8 mouse cellular contexts compared by ENCODE assay signal in genomic region chr4:119294415-119295133, GRCm38 (mm10). TPM values are rescaled to one million over a fixed set of nuclear protein-coding genes. Genes with fewer than 3 reads are reported as not detected.
DNase-seq lines count a peak whose midpoint lies in the region; ATAC-seq and TF ChIP-seq lines count a peak whose summit lies in the region.

Gene Ybx1, minus strand, starts transcription at chr4:119294604.

- under 1% methylated on average over 54 of the region's 61 CpGs for WGBS in embryonic facial prominence, embryonic 14.5 days
- under 1% methylated on average over 61 of the region's 61 CpGs for WGBS in heart, adult 2 months
- under 1% methylated on average over 61 of the region's 61 CpGs for WGBS in limb, embryonic 13.5 days
- WGBS in midbrain, embryonic 16.5 days: 0% methylated on average over 61 of the region's 61 CpGs

- H3K36me3 ChIP-seq in embryonic facial prominence, embryonic 14.5 days (ENCODE audit: control insufficient read depth, insufficient read depth, low read length): peaks cover 18% of the 10 kb centered on the region; the same call in 1 of the 2 replicates
- H3K36me3 ChIP-seq in heart, adult 2 months (ENCODE audit: control insufficient read depth, insufficient read depth, low read length): peaks cover 20% of the 10 kb centered on the region
- peaks cover 14% of the 10 kb centered on the region for H3K36me3 ChIP-seq in limb, embryonic 13.5 days
- H3K36me3 ChIP-seq in midbrain, embryonic 16.5 days (ENCODE audit: control insufficient read depth, insufficient read depth, low read length): no peaks in the 10 kb centered on the region

- peak within 1 kb of the TSS; percentile 92 for H3K9ac ChIP-seq in embryonic facial prominence, embryonic 14.5 days (ENCODE audit: low read depth, low read length)
- peak within 1 kb of the TSS; percentile 88 for H3K9ac ChIP-seq in heart, adult 2 months (ENCODE audit: low read depth, low read length)
- H3K9ac ChIP-seq in limb, embryonic 13.5 days: peak within 1 kb of the TSS; percentile 95
- H3K9ac ChIP-seq in midbrain, embryonic 16.5 days (ENCODE audit: low read depth, low read length): peak within 1 kb of the TSS; percentile 89

- intact Hi-C loops in heart, adult 2 months (cut with DNase I): loop anchor here (2.0 kb wide), 2 partner anchors 26 to 48 kb away; partner anchors contain the start of gene Ppih

- H3K4me2 ChIP-seq in embryonic facial prominence, embryonic 14.5 days (ENCODE audit: low read depth, low read length): peak within 1 kb of the TSS; percentile 79
- H3K4me2 ChIP-seq in limb, embryonic 13.5 days (replicated peaks): peak within 1 kb of the TSS; percentile 74
- peak within 1 kb of the TSS; percentile 89 for H3K4me2 ChIP-seq in midbrain, embryonic 16.5 days (ENCODE audit: low read length)

- peak within 1 kb of the TSS; percentile 91 for H3K4me3 ChIP-seq in embryonic facial prominence, embryonic 14.5 days (ENCODE audit: low read depth, low read length)
- peak within 1 kb of the TSS; percentile 64 for H3K4me3 ChIP-seq in heart, adult 2 months
- H3K4me3 ChIP-seq in limb, embryonic 13.5 days: peak within 1 kb of the TSS; percentile 85
- H3K4me3 ChIP-seq in midbrain, embryonic 16.5 days (ENCODE audit: low read depth, low read length): peak within 1 kb of the TSS; percentile 93

- TF ChIP-seq EP300 in heart, adult 2 months (IDR thresholded peaks at IDR 0.05; ENCODE audit: insufficient read depth, low read depth, low read length): no peak

- TF ChIP-seq POLR2A in heart, adult 2 months (IDR thresholded peaks at IDR 0.05; ENCODE audit: insufficient read depth, low read depth, low read length): peak; percentile 57; the same call in 1 of the 2 replicates

- H3K9me3 ChIP-seq in embryonic facial prominence, embryonic 14.5 days (ENCODE audit: control insufficient read depth, low read length): no peaks in the 10 kb centered on the region
- no peaks in the 10 kb centered on the region for H3K9me3 ChIP-seq in limb, embryonic 13.5 days
- H3K9me3 ChIP-seq in midbrain, embryonic 16.5 days (replicated peaks; ENCODE audit: control insufficient read depth, low read length, poor library complexity, severe bottlenecking): no peaks in the 10 kb centered on the region

- peaks cover 15% of the 10 kb centered on the region for H3K79me2 ChIP-seq in heart, adult 2 months (replicated peaks; ENCODE audit: control insufficient read depth, insufficient read depth, low read length)

- no peaks in the 10 kb centered on the region for H3K27me3 ChIP-seq in embryonic facial prominence, embryonic 14.5 days (replicated peaks; ENCODE audit: control insufficient read depth, insufficient read depth, low read length)
- H3K27me3 ChIP-seq in heart, adult 2 months (ENCODE audit: control insufficient read depth, insufficient read depth, low read length): no peaks in the 10 kb centered on the region
- no peaks in the 10 kb centered on the region for H3K27me3 ChIP-seq in limb, embryonic 13.5 days
- no peaks in the 10 kb centered on the region for H3K27me3 ChIP-seq in midbrain, embryonic 16.5 days (ENCODE audit: control insufficient read depth, insufficient read depth, low read depth, low read length)

- peak; percentile 98 for DNase-seq in 3T3-L1 (ENCODE audit: low read depth, low spot score)
- DNase-seq in adrenal gland, postnatal 4 days (ENCODE audit: low spot score in 2 of 2): peak; percentile 98 to 100
- peak; percentile 100 for DNase-seq in embryonic facial prominence, embryonic 14.5 days (ENCODE audit: low spot score)
- DNase-seq in heart, adult 2 months: peak; percentile 99 to 100
- DNase-seq in kidney, adult 8-10 months: peak; percentile 99 to 100
- peak; percentile 100 for DNase-seq in spleen, postnatal 10 days (ENCODE audit: low spot score in 2 of 2)

- no peak for TF ChIP-seq CTCF in heart, adult 2 months (IDR thresholded peaks at IDR 0.05)

- H3K27ac ChIP-seq in embryonic facial prominence, embryonic 14.5 days (replicated peaks; ENCODE audit: low read depth, low read length): peak within 1 kb of the TSS; percentile 84
- peak within 1 kb of the TSS; percentile 92 for H3K27ac ChIP-seq in heart, adult 2 months
- peak within 1 kb of the TSS; percentile 86 for H3K27ac ChIP-seq in limb, embryonic 13.5 days
- peak within 1 kb of the TSS; percentile 97 for H3K27ac ChIP-seq in midbrain, embryonic 16.5 days (ENCODE audit: low read length)

- ATAC-seq in embryonic facial prominence, embryonic 14.5 days (ENCODE audit: low read depth): peak; percentile 99
- ATAC-seq in limb, embryonic 13.5 days (ENCODE audit: low FRiP score, low read depth): peak; percentile 99
- ATAC-seq in midbrain, embryonic 16.5 days: peak; percentile 99

- H3K4me1 ChIP-seq in embryonic facial prominence, embryonic 14.5 days (ENCODE audit: control insufficient read depth, insufficient read depth, low read length): peaks cover 7% of the 10 kb centered on the region
- H3K4me1 ChIP-seq in heart, adult 2 months (ENCODE audit: control insufficient read depth, insufficient read depth, low read length): peaks cover 5% of the 10 kb centered on the region
- peaks cover 25% of the 10 kb centered on the region for H3K4me1 ChIP-seq in limb, embryonic 13.5 days
- H3K4me1 ChIP-seq in midbrain, embryonic 16.5 days (ENCODE audit: control insufficient read depth, insufficient read depth, low read length): peaks cover 35% of the 10 kb centered on the region

RNA-seq across cellular contexts. Expression of gene Ybx1, which starts in this region (rescaled TPM):
- total RNA-seq in adrenal gland, postnatal 4 days (2021): 100 to 1,000 TPM; 555 to 590 TPM
- polyA plus RNA-seq in embryonic facial prominence, embryonic 14.5 days (2014; fragmentation: Nextera tagmentation; extraction: Ambion mirVana): 673 and 697 TPM in 2 replicates
- 100 to 1,000 TPM; 773 to 861 TPM for total RNA-seq in heart, adult 2 months (2021)
- 266 and 385 TPM in 2 replicates for polyA plus RNA-seq in heart, adult 2 months (2012; rRNA removed)
- 637 TPM in 2 replicates for polyA plus RNA-seq in limb, embryonic 13.5 days (2015; fragmentation: Nextera tagmentation; extraction: Ambion mirVana)
- 716 and 727 TPM in 2 replicates for polyA plus RNA-seq in midbrain, embryonic 16.5 days (2015; fragmentation: Nextera tagmentation; extraction: Ambion mirVana)

Comparison
In these comparisons a context has a peak if more than half of its experiments do, and no peak if none do; other contexts are left out.
1. Peak in every context shown above with its lines: DNase-seq, ATAC-seq, H3K4me3 ChIP-seq and H3K27ac ChIP-seq.